25 mouse cellular contexts compared by ENCODE assay signal in genomic region chr8:105768485-105769257, GRCm38 (mm10). TPM values are rescaled to one million over a fixed set of nuclear protein-coding genes. Genes with fewer than 3 reads are reported as not detected.
A peak's percentile ranks its signal among the peaks of the same experiment; 100 is the strongest.
DNase-seq lines count a peak whose midpoint lies in the region; ATAC-seq and TF ChIP-seq lines count a peak whose summit lies in the region.
"Had no signal": no experiment of that assay in that cellular context is flagged by ENCODE, and none has a peak within 500 bp of the region (broad histone marks: within the 10 kb centered on the region; RNA-seq: fewer than 3 reads in every experiment).

No protein-coding gene starts in this region.

- POLR2A ChIA-PET in Patski (lab: Charles Lee) = interaction anchor here (1.1 kb wide), 1 partner anchor 55 kb away, joined by 3 read pairs; no protein-coding TSS in a partner anchor

- H3K27me3 ChIP-seq in Patski = no peaks in the 10 kb centered on the region
- H3K27me3 ChIP-seq: embryonic facial prominence, embryonic 15.5 days; hindbrain, embryonic 12.5 days; intestine, embryonic 15.5 days; lung, embryonic 15.5 days had no signal

- peak; percentile 30 for DNase-seq in adrenal gland, postnatal 10 days
- no peak for DNase-seq in adrenal gland, postnatal 4 days (ENCODE audit: low spot score in 2 of 2)
- peak; percentile 25 to 30 for DNase-seq in cerebellum, postnatal 14 days
- DNase-seq in cerebellum, adult 9-11 months = no peak
- DNase-seq in Patski (ENCODE audit: low read depth, low spot score) = no peak
- DNase-seq in skeletal muscle tissue, adult 2 months (ENCODE audit: low read depth, low spot score) = peak; percentile 18
- no peak for DNase-seq in left cerebral cortex, postnatal 25 days (ENCODE audit: low spot score in 2 of 2)
- DNase-seq: gastrocnemius, postnatal 36 days; heart, postnatal 36 days; kidney, adult 2 months; kidney, postnatal 4 days; layer of hippocampus, postnatal 36 days; liver; right cerebral cortex, postnatal 4 days; thymus, postnatal 4 days had no signal

- CTCF ChIA-PET in Patski (lab: Charles Lee) = interaction anchor here (0.9 to 2.4 kb wide), 3 partner anchors 16 to 55 kb away, joined by 3 to 8 read pairs (median 3); no protein-coding TSS in a partner anchor

- intact Hi-C loops in left cerebral cortex, postnatal 25 days (cut with DNase I) = no loop called here

- TF ChIP-seq CTCF in Patski (IDR thresholded peaks at IDR 0.05) = no peak

- peak; percentile 58 for ATAC-seq in Patski
- ATAC-seq: CD4-positive, CD25-positive, alpha-beta regulatory T cell, adult 4 months; forebrain, embryonic 14.5 days; hindbrain, postnatal 0 days; intestine, embryonic 15.5 days; midbrain, embryonic 16.5 days had no signal

- in situ Hi-C loops in Patski (cut with MboI; ENCODE audit: low pct_unique_long_range_greater_than_20kb) = no loop called here

RNA-seq across cellular contexts. Expression of gene Gfod2, which starts 10.2 kb away (rescaled TPM):
- total RNA-seq in adrenal gland, postnatal 10 days (2021) = 10 to 100 TPM in 1 of 2 experiments, 1 to 10 TPM in 1; 7.5 to 12.8 TPM
- total RNA-seq in adrenal gland, postnatal 4 days (2021) = 10 to 100 TPM in 1 of 2 experiments, 1 to 10 TPM in 1; 8.3 to 11.6 TPM
- polyA plus RNA-seq in Patski (2021) = 23.6 TPM
- total RNA-seq in left cerebral cortex, postnatal 25 days (2021) = 10 to 100 TPM; 22.0 to 25.5 TPM

RNA-seq across cellular contexts. Expression of gene Ranbp10, which starts 58.5 kb away (rescaled TPM):
- total RNA-seq in adrenal gland, postnatal 10 days (2021) = 10 to 100 TPM; 25.4 to 30.0 TPM
- 10 to 100 TPM; 36.5 to 37.6 TPM for total RNA-seq in adrenal gland, postnatal 4 days (2021)
- polyA plus RNA-seq in Patski (2021) = 25.3 TPM
- 10 to 100 TPM; 24.4 to 25.8 TPM for total RNA-seq in left cerebral cortex, postnatal 25 days (2021)

RNA-seq across cellular contexts. Expression of gene Tsnaxip1, which starts 58.9 kb away (rescaled TPM):
- not detected for total RNA-seq in adrenal gland, postnatal 10 days (2021)
- not detected for total RNA-seq in adrenal gland, postnatal 4 days (2021)
- polyA plus RNA-seq in Patski (2021) = 0.24 TPM
- total RNA-seq in left cerebral cortex, postnatal 25 days (2021) = not detected
- total RNA-seq: gastrocnemius, postnatal 36 days; heart, adult 18-20 months; heart, postnatal 36 days; megakaryocyte progenitor cell, adult 5-6 weeks had no signal
- polyA plus RNA-seq: intestine, embryonic 15.5 days; kidney, adult 2 months had no signal

Comparison
In these comparisons a context has a peak if more than half of its experiments do, and no peak if none do; other contexts are left out.
1. DNase-seq: peak in adrenal gland, postnatal 10 days (single experiment), cerebellum, postnatal 14 days (2 of 2) and skeletal muscle tissue, adult 2 months (single experiment); none in adrenal gland, postnatal 4 days (0 of 2), cerebellum, adult 9-11 months (single experiment), Patski (single experiment) and left cerebral cortex, postnatal 25 days (0 of 2).